Mouse (Mus musculus) embryonic fibroblast, embryonic 13.5 days (primary cell): ENCODE data around the gene Pafah1b2. TPM values are rescaled to one million over a fixed set of nuclear protein-coding genes. Genes with fewer than 3 reads are reported as not detected.

Experiments
- H3K27ac ChIP-seq: 2 replicates; pipeline ENCODE4 v1.5.1; 2012; ENCODE audit warnings: low read length, control low read depth, inconsistent platforms; ENCODE audit not compliant: insufficient read depth
- H3K4me1 ChIP-seq: 2 replicates; pipeline ENCODE4 v1.6.1; 2011; ENCODE audit warnings: low read length; ENCODE audit not compliant: control insufficient read depth, insufficient read depth
- H3K4me3 ChIP-seq: 2 replicates; pipeline ENCODE4 v1.5.1; 2011; ENCODE audit warnings: mild to moderate bottlenecking, control low read depth, low read length; ENCODE audit not compliant: insufficient read depth
- CTCF ChIP-seq: IDR thresholded peaks from 2 replicates; pipeline ENCODE4 v1.5.1; 2011; ENCODE audit warnings: mild to moderate bottlenecking, control low read depth, low read length, moderate library complexity, borderline replicate concordance; ENCODE audit not compliant: insufficient read depth
- POLR2A ChIP-seq: IDR thresholded peaks from 2 replicates; pipeline ENCODE4 v1.6.1; 2011; ENCODE audit warnings: low read depth, mild to moderate bottlenecking, control low read depth, low read length, moderate library complexity
- polyA plus RNA-seq: library from polyadenylated mRNA; stranded (reverse); fragments of >200 nt; gene quantifications from 2 replicates; pipeline ENCODE4 v1.2.4, GENCODE M21; 2011; ENCODE audit warnings: low read depth; ENCODE audit not compliant: missing spikeins, insufficient read length

Gene Pafah1b2
- polyA plus RNA-seq, 1 experiment, result 179 TPM

DNA sequence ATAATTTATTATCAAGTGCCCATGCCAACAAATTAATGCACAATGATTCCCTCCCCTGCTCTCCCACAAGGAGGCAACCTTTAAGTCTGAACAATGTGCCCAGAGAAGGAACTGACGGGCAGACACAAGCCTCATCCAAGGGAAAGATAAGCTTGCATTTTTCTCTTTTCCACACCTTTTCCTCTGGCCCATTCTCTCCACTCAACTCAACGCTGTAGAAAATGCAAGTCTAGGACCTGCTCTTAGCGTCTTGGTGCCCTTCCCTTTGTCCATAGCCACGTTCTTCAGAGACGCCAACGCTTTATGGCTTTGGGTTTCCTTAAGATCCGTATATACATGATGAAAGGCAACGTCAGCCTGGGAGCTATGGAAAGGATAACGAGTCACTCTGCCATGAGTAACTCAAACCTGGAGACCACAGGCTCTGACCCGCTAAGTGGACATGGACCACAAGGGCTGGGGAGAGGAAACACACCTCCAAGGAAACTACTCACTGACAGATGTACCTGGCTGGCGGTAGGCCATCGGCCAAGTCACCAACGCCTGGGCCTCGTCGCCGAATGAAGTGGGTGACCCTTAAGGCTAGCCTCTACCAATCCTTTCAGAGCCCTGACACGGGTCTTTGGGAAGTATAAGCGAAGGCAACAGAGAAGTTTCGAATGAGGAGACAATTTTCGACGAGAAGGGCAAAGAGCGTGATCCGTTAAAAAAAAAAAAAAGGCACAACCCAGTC lies 28.6 kb downstream of the Pafah1b2 start:
- peaks cover 5% of the 10 kb centered on the region for H3K4me1 ChIP-seq
- peak; percentile 47; the same call in 1 of the 2 replicates for TF ChIP-seq POLR2A
- TF ChIP-seq CTCF, result no peak
- peak overlapping the region; percentile 94 for H3K27ac ChIP-seq
- peak overlapping the region; percentile 93 for H3K4me3 ChIP-seq

DNA sequence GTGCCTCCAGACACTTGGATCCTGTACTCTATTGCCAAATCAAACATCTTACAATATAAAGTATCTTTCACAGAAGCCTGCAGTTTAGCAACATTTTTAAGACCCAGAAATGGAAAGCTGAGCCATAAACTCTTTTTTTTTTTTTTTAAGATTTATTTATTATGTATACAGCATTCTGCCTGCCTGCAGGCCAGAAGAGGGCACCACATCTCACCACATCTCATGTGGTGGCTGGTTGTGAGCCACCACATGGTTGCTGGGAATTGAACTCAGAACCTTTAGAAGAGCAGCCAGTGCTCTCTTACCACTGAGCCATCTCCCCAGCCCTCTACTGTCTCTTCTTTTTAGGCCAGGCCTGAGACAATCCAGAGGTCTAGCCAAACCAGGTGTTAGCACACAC lies 31.2 kb downstream of the Pafah1b2 start:
- Histone ChIP-seq H3K4me3 (no peak overlapping the region), H3K4me1 (peaks cover 10% of the 10 kb centered on the region), H3K27ac (no peak overlapping the region)
- TF ChIP-seq CTCF, result peak; percentile 18; the same call in 1 of the 2 replicates
- no peak for TF ChIP-seq POLR2A

DNA sequence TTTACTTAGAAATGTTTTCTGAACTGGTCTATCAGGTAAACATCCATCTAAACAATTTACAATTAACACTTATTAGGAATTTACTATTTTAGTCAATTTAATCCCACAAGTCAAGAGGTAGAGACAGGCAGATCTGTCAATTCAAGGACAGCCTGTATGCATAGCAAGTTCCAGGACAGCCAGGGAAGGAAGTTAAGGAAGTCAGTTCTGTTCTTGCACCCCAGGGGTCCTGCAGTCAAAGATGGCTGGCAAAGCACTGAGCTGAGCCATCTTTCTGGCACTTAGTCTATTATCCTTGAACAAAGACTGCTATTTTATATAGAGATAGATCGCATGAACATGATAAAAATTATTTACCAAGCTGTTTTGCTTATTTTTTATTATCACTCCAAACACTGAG lies 31.9 kb downstream of the Pafah1b2 start:
- no peak for TF ChIP-seq CTCF
- no peak for TF ChIP-seq POLR2A
- H3K4me1 ChIP-seq, result peaks cover 10% of the 10 kb centered on the region

DNA sequence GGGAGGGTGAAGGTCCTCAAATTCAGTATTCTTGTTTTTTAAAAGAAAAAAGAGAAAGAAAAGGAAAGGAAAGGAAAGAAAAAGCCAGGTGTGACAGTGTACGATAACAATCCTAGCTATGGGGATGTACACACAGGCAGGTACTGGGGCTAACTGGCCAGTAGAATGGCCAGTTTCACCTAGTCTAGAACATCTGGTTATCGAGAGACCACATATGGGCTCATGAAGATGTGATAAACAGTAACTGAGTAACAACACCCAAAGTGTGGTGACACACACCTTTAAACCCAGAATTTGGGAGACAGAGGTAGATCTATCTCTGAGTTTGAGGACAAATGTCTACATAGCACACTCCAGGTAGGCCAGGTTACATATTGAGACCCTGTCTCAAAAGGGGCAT lies 32.7 kb downstream of the Pafah1b2 start:
- Histone ChIP-seq H3K4me1 (peaks cover 10% of the 10 kb centered on the region), H3K4me3 (no peak overlapping the region), H3K27ac (no peak overlapping the region)
- TF ChIP-seq POLR2A (no peak), CTCF (no peak)

More for the DNA sequence above, 31.9 kb downstream of the Pafah1b2 start:
- H3K4me3 ChIP-seq, result no peak overlapping the region
- H3K27ac ChIP-seq, result no peak overlapping the region

DNA sequence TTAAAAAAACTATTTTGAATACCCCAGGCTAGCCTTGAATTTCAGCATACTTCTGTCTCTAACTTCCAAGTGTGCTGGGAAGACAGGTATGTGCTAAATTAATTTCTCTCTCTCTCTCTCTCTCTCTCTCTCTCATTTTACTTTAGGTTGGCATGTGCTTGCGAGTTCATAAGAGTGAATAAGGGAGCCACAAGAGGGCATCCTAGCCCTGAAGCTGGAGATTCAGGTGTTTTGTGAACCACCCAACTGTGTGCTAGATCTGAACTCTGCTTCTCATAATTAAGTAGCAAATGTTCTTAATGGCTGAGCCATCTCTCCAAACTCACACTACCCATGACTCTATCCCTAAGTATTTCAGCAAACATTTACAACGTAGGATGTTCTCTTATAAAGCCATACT lies 35.6 kb downstream of the Pafah1b2 start:
- no peak overlapping the region for H3K4me3 ChIP-seq
- peaks cover 7% of the 10 kb centered on the region for H3K4me1 ChIP-seq
- H3K27ac ChIP-seq, result no peak overlapping the region
- TF ChIP-seq CTCF (no peak), POLR2A (no peak)

DNA sequence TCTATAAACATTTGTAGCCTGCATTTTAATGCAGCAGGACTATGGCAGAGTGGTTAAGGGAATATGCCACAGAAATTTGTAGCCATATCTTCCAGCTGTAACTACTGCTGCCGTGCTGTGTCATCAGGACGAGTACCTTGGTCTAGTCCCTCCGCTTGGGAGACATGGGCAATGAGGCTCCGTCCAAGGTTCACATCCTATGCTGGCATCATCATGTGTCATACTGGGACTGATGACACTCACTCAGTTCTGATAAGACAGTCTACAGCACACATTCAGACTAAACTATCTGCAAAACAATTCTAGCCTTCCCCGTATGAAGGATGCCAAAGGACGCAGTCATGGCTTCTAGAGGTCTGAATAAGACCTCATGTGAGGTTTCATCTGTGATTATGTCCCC lies 48.9 kb downstream of the Pafah1b2 start:
- Histone ChIP-seq H3K27ac (no peak overlapping the region), H3K4me3 (no peak overlapping the region)
- TF ChIP-seq POLR2A (no peak), CTCF (no peak)

DNA sequence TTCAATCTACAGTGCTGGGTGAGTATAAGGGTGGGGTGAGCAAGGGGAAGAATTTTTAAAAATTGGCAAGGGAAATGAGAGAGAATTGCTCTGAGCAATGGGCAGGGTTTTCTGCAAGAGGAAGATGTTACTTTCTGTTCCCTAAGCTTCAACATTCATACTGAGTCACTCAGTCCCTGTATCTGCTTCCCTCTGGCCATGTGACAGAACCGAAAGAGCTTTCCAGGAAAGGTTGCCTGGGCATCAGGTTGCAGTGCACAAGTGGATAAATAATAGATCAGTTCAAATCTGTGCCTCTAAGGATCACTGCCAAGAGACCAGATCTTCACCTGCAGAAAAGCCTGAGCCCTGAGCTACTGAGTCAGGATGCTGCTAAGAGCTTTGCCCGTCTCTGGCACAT lies 50.6 kb downstream of the Pafah1b2 start:
- no peak overlapping the region for H3K27ac ChIP-seq
- H3K4me3 ChIP-seq, result no peak overlapping the region
- H3K4me1 ChIP-seq, result peaks cover 2% of the 10 kb centered on the region; the same call in 1 of the 2 replicates
- TF ChIP-seq POLR2A (no peak), CTCF (no peak)

More for the DNA sequence above, 48.9 kb downstream of the Pafah1b2 start:
- peaks cover 2% of the 10 kb centered on the region; the same call in 1 of the 2 replicates for H3K4me1 ChIP-seq

DNA sequence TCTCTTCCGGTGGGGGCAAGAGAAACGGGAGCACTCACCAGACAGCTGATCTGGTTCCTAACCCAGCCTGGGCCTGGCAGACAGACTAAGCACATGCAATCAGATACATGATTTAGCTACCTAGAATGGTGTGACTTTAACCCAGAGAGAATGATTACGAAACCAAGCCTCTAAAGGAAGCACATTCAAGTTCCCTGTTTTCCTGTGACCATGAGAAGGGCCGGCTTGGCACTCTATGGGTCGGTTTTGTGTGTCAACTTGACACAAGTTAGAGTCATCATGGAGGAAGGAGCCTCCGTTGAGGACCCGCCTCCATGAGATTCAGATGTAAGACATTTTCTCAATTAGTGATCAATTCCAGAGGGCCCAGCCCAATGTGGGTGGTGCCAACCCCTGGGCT lies 52.8 kb downstream of the Pafah1b2 start:
- Histone ChIP-seq H3K4me3 (no peak overlapping the region), H3K4me1 (peaks cover 2% of the 10 kb centered on the region; the same call in 1 of the 2 replicates), H3K27ac (no peak overlapping the region)
- TF ChIP-seq CTCF (no peak), POLR2A (no peak)

DNA sequence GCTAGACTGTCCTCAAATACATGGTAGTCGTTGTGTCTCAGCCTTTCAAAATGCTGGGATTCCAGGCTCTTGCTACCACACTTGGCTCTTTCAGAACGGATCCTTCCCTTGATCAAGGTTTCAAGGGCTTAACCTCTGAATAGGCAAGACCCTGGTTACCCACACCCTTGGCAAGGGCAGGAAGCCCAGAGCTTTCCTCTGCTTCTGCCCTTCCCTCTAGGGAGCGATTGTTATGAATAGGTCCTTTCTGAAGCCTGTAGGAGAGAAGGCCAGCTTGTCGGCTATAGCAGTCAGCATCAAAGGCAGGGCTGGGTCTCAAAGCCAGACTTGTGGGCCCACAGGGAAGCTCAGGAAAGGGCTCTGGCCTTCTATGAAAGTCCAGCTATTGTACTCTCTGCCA lies 53.6 kb downstream of the Pafah1b2 start:
- TF ChIP-seq CTCF (no peak), POLR2A (no peak)
- Histone ChIP-seq H3K27ac (no peak overlapping the region), H3K4me3 (no peak overlapping the region), H3K4me1 (peaks cover 2% of the 10 kb centered on the region; the same call in 1 of the 2 replicates)

DNA sequence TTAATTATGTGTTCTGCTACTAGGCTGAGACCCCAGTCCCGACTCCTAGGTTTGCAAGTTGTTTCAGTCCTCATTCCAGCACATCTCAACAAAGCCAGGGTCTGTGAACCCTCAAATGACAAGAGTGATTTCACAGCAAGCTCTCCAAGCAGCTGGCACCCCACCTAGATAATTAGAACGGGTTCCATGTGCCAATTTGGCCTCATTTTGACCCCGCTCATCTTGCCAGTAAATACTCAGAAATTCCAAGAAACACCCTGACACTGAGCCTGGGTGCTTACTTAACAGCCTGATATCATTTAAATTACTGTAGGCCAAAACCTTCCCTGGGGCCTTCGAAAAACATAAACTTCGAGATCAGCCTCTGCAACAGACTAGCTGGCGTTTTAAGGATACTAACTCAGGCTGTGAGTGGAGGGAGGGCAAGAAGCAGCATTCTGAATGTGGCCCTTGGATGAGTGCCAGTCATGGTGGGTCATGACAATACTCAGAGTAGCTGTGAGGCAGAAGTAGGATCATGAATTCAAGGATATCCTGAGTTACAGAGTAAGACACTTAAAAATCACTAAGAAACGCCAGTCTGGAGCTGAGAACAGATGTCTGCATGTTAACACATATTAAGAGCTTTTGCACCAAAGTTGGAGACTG lies 54.3 kb downstream of the Pafah1b2 start:
- Histone ChIP-seq H3K27ac (no peak overlapping the region), H3K4me3 (no peak overlapping the region), H3K4me1 (peaks cover 2% of the 10 kb centered on the region; the same call in 1 of the 2 replicates)
- TF ChIP-seq CTCF (no peak), POLR2A (no peak)
